Comparison of ENCODE assay signal across 21 mouse cellular contexts in the genomic region with DNA sequence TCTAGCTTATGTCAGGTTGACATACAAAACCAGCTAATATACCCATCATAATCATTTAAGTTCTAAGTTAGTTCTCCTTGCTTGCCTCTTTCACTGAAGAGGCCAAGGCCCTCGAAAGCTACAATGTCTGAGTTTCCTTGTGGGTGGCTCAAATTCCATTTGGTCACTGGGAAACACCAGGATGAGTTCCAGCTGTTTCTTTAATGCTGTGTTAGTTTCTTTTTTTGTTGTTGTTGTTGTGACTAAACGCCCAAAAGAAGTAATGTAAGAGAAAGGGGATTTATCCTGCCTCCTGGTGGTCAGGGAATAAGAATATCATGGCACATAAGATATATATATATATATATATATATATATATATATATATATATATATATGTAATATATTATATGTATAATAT. TPM values are rescaled to one million over a fixed set of nuclear protein-coding genes. Genes with fewer than 3 reads are reported as not detected.
DNase-seq lines count a peak whose midpoint lies in the region; ATAC-seq and TF ChIP-seq lines count a peak whose summit lies in the region.
"Had no signal": no experiment of that assay in that cellular context is flagged by ENCODE, and none has a peak within 500 bp of the region (broad histone marks: within the 10 kb centered on the region; RNA-seq: fewer than 3 reads in every experiment).

No protein-coding gene starts in this region.

- peak overlapping the region; percentile 36; the same call in 1 of the 2 replicates for H3K27ac ChIP-seq in hindbrain, postnatal 0 days
- H3K27ac ChIP-seq in hindbrain, embryonic 11.5 days (ENCODE audit: low read depth, low read length): no peak overlapping the region
- H3K27ac ChIP-seq in midbrain, embryonic 16.5 days (ENCODE audit: low read length): peak overlapping the region; percentile 89
- no peak overlapping the region for H3K27ac ChIP-seq in midbrain, embryonic 14.5 days (replicated peaks; ENCODE audit: low read depth, low read length)
- H3K27ac ChIP-seq in heart, adult 2 months: no peak overlapping the region
- H3K27ac ChIP-seq: heart, embryonic 10.5 days; limb, embryonic 13.5 days; liver, embryonic 13.5 days had no signal

- no peak for TF ChIP-seq CTCF in hindbrain, postnatal 0 days (IDR thresholded peaks at IDR 0.05; ENCODE audit: low read depth)
- no peak for TF ChIP-seq CTCF in heart, adult 2 months (IDR thresholded peaks at IDR 0.05)

- H3K4me2 ChIP-seq in hindbrain, postnatal 0 days (ENCODE audit: low read depth, low read length): no peak overlapping the region
- H3K4me2 ChIP-seq in hindbrain, embryonic 11.5 days (replicated peaks; ENCODE audit: low read depth, low read length): no peak overlapping the region
- H3K4me2 ChIP-seq in midbrain, embryonic 16.5 days (ENCODE audit: low read length): no peak overlapping the region
- H3K4me2 ChIP-seq in midbrain, embryonic 14.5 days (ENCODE audit: low read length): no peak overlapping the region
- H3K4me2 ChIP-seq: forebrain, embryonic 15.5 days; limb, embryonic 13.5 days; liver, embryonic 13.5 days had no signal

- H3K9me3 ChIP-seq in hindbrain, postnatal 0 days (ENCODE audit: low read length): no peaks in the 10 kb centered on the region
- H3K9me3 ChIP-seq in hindbrain, embryonic 11.5 days (ENCODE audit: control insufficient read depth, low read length): no peaks in the 10 kb centered on the region
- no peaks in the 10 kb centered on the region for H3K9me3 ChIP-seq in midbrain, embryonic 16.5 days (replicated peaks; ENCODE audit: control insufficient read depth, low read length, poor library complexity, severe bottlenecking)
- no peaks in the 10 kb centered on the region for H3K9me3 ChIP-seq in midbrain, embryonic 14.5 days (ENCODE audit: control insufficient read depth, low read length)
- H3K9me3 ChIP-seq: forebrain, embryonic 15.5 days; heart, embryonic 10.5 days; limb, embryonic 13.5 days; liver, embryonic 13.5 days had no signal

- no peak for TF ChIP-seq EP300 in heart, adult 2 months (IDR thresholded peaks at IDR 0.05; ENCODE audit: insufficient read depth, low read depth, low read length)

- no peak for DNase-seq in hindbrain, postnatal 0 days (ENCODE audit: low spot score)
- DNase-seq in hindbrain, embryonic 11.5 days (ENCODE audit: low spot score): no peak
- peak; percentile 26 for DNase-seq in kidney, postnatal 14 days
- DNase-seq in kidney, adult 9 months: no peak
- DNase-seq in midbrain, embryonic 14.5 days: no peak
- no peak for DNase-seq in heart, adult 2 months
- no peak for DNase-seq in heart, postnatal 36 days
- DNase-seq: adrenal gland, postnatal 36 days; cerebellum, adult 18-20 months; cerebellum, postnatal 25 days; embryo, embryonic 11 days; gastrocnemius, postnatal 25 days; liver, embryonic 13.5 days; thymus, adult 2 months had no signal

- no peak overlapping the region for H3K4me3 ChIP-seq in hindbrain, postnatal 0 days (ENCODE audit: low read length)
- H3K4me3 ChIP-seq in hindbrain, embryonic 11.5 days (ENCODE audit: low read depth, low read length): no peak overlapping the region
- no peak overlapping the region for H3K4me3 ChIP-seq in midbrain, embryonic 16.5 days (ENCODE audit: low read depth, low read length)
- no peak overlapping the region for H3K4me3 ChIP-seq in midbrain, embryonic 14.5 days (replicated peaks; ENCODE audit: low read depth, low read length)
- H3K4me3 ChIP-seq in heart, adult 2 months: no peak overlapping the region
- H3K4me3 ChIP-seq: forebrain, embryonic 15.5 days; heart, embryonic 10.5 days; limb, embryonic 13.5 days; liver, embryonic 13.5 days; midbrain, embryonic 12.5 days; myocyte had no signal

- no peak for ATAC-seq in hindbrain, postnatal 0 days
- ATAC-seq in hindbrain, embryonic 11.5 days (ENCODE audit: low FRiP score): no peak
- no peak for ATAC-seq in midbrain, embryonic 16.5 days
- ATAC-seq in midbrain, embryonic 14.5 days (ENCODE audit: low FRiP score, low TSS enrichment): no peak

- WGBS in hindbrain, postnatal 0 days: 66% methylated on average over 2 of the region's 2 CpGs
- 71% methylated on average over 2 of the region's 2 CpGs for WGBS in hindbrain, embryonic 11.5 days
- WGBS in midbrain, embryonic 16.5 days: 81% methylated on average over 2 of the region's 2 CpGs
- whole genome bisulfite sequencing in midbrain, embryonic 14.5 days: 76% methylated on average over 2 of the region's 2 CpGs
- 54% methylated on average over 2 of the region's 2 CpGs for WGBS in heart, adult 2 months

- H3K36me3 ChIP-seq in hindbrain, postnatal 0 days (ENCODE audit: insufficient read depth, low read length): no peaks in the 10 kb centered on the region
- H3K36me3 ChIP-seq in hindbrain, embryonic 11.5 days (ENCODE audit: control insufficient read depth, insufficient read depth, low read length): no peaks in the 10 kb centered on the region
- no peaks in the 10 kb centered on the region for H3K36me3 ChIP-seq in midbrain, embryonic 16.5 days (ENCODE audit: control insufficient read depth, insufficient read depth, low read length)
- H3K36me3 ChIP-seq in midbrain, embryonic 14.5 days (ENCODE audit: control insufficient read depth, insufficient read depth, low read length): no peaks in the 10 kb centered on the region
- H3K36me3 ChIP-seq in heart, adult 2 months (ENCODE audit: control insufficient read depth, insufficient read depth, low read length): no peaks in the 10 kb centered on the region
- H3K36me3 ChIP-seq: forebrain, embryonic 15.5 days; heart, embryonic 10.5 days; limb, embryonic 13.5 days; liver, embryonic 13.5 days; midbrain, embryonic 12.5 days had no signal

- H3K79me2 ChIP-seq in heart, adult 2 months (replicated peaks; ENCODE audit: control insufficient read depth, insufficient read depth, low read length): no peaks in the 10 kb centered on the region

- H3K27me3 ChIP-seq in hindbrain, postnatal 0 days (ENCODE audit: insufficient read depth, low read length): no peaks in the 10 kb centered on the region
- H3K27me3 ChIP-seq in hindbrain, embryonic 11.5 days (ENCODE audit: control insufficient read depth, insufficient read depth, low read length): no peaks in the 10 kb centered on the region
- H3K27me3 ChIP-seq in midbrain, embryonic 16.5 days (ENCODE audit: control insufficient read depth, insufficient read depth, low read depth, low read length): no peaks in the 10 kb centered on the region
- no peaks in the 10 kb centered on the region for H3K27me3 ChIP-seq in midbrain, embryonic 14.5 days (ENCODE audit: control insufficient read depth, insufficient read depth, low read length)
- no peaks in the 10 kb centered on the region for H3K27me3 ChIP-seq in heart, adult 2 months (ENCODE audit: control insufficient read depth, insufficient read depth, low read length)
- H3K27me3 ChIP-seq: CH12.LX; forebrain, embryonic 15.5 days; limb, embryonic 13.5 days; liver, embryonic 13.5 days; midbrain, embryonic 12.5 days had no signal

- intact Hi-C loops in heart, adult 2 months (cut with DNase I): no loop called here
- intact Hi-C loops in heart, postnatal 36 days (cut with DNase I): no loop called here

- peaks cover 21% of the 10 kb centered on the region for H3K4me1 ChIP-seq in hindbrain, postnatal 0 days (ENCODE audit: insufficient read depth, low read length)
- H3K4me1 ChIP-seq in hindbrain, embryonic 11.5 days (replicated peaks; ENCODE audit: control insufficient read depth, insufficient read depth, low read length): peaks cover 6% of the 10 kb centered on the region
- H3K4me1 ChIP-seq in midbrain, embryonic 16.5 days (ENCODE audit: control insufficient read depth, insufficient read depth, low read length): peaks cover 26% of the 10 kb centered on the region
- H3K4me1 ChIP-seq in midbrain, embryonic 14.5 days (ENCODE audit: control insufficient read depth, insufficient read depth, low read length): peaks cover 23% of the 10 kb centered on the region
- no peaks in the 10 kb centered on the region; the same call in 1 of the 2 replicates for H3K4me1 ChIP-seq in heart, adult 2 months (ENCODE audit: control insufficient read depth, insufficient read depth, low read length)
- H3K4me1 ChIP-seq: liver, embryonic 13.5 days had no signal

- no peak overlapping the region for H3K9ac ChIP-seq in hindbrain, postnatal 0 days (replicated peaks; ENCODE audit: low read length)
- H3K9ac ChIP-seq in hindbrain, embryonic 11.5 days (ENCODE audit: low read depth, low read length): no peak overlapping the region
- H3K9ac ChIP-seq in midbrain, embryonic 16.5 days (ENCODE audit: low read depth, low read length): no peak overlapping the region
- H3K9ac ChIP-seq in midbrain, embryonic 14.5 days (replicated peaks; ENCODE audit: low read length): no peak overlapping the region
- no peak overlapping the region for H3K9ac ChIP-seq in heart, adult 2 months (ENCODE audit: low read depth, low read length)
- H3K9ac ChIP-seq: forebrain, embryonic 15.5 days; limb, embryonic 13.5 days; liver, embryonic 13.5 days; midbrain, embryonic 12.5 days had no signal

- TF ChIP-seq POLR2A in heart, adult 2 months (IDR thresholded peaks at IDR 0.05; ENCODE audit: insufficient read depth, low read depth, low read length): no peak

RNA-seq across cellular contexts. Expression of a gene that starts 39.7 kb away (rescaled TPM):
- total RNA-seq in hindbrain, postnatal 0 days (2014; rRNA removed): 91.4 and 212 TPM in 2 replicates
- 91.6 and 99.3 TPM in 2 replicates for polyA plus RNA-seq in hindbrain, postnatal 0 days (2015; fragmentation: Nextera tagmentation; extraction: Ambion mirVana)
- polyA plus RNA-seq in hindbrain, embryonic 11.5 days (2014; fragmentation: Nextera tagmentation; extraction: Ambion mirVana): 189 and 224 TPM in 2 replicates
- polyA plus RNA-seq in midbrain, embryonic 16.5 days (2015; fragmentation: Nextera tagmentation; extraction: Ambion mirVana): 77.9 and 79.4 TPM in 2 replicates
- polyA plus RNA-seq in midbrain, embryonic 14.5 days (2014; fragmentation: Nextera tagmentation; extraction: Ambion mirVana): 164 and 169 TPM in 2 replicates
- 100 to 1,000 TPM; 477 to 494 TPM for total RNA-seq in heart, adult 2 months (2021)
- 69.3 and 113 TPM in 2 replicates for polyA plus RNA-seq in heart, adult 2 months (2012; rRNA removed)
- 100 to 1,000 TPM; 420 to 495 TPM for total RNA-seq in heart, postnatal 36 days (2021)

Comparison
In these comparisons a context has a peak if more than half of its experiments do, and no peak if none do; other contexts are left out.
1. H3K27ac ChIP-seq: peak in hindbrain, postnatal 0 days (single experiment) and midbrain, embryonic 16.5 days (single experiment); none in hindbrain, embryonic 11.5 days (single experiment), midbrain, embryonic 14.5 days (single experiment) and heart, adult 2 months (single experiment).